Mouse (Mus musculus) lung, postnatal 25 days (tissue): ENCODE results near the gene Olfr684.

Experiments used
- DNase-seq: peaks from one replicate; pipeline ENCODE4 v3.0.0; 2022; ENCODE audit warnings: low spot score

The Olfr684 gene

DNA sequence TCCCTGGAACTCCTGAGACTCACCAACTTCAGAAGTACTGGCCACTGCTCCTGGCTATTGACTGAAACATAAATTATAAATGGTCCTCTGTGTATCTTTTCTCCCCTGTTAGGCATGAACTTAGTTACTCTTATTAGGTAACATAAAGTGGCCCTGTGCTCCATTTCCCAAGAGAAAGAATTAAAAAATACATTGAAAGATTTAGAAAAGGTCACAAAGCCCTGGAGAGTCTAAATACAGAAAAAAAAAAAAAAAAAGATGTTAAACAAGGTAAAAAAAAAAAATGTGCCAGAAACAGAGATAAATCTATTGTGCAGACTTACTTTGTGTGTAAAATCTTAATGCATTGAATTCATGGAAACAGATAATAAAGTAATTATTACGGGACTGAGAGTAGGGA, at the start of gene Olfr684:
Olfr684 (minus strand) TSS at position 101 of the 400 bp plus-strand sequence.
- no peak for DNase-seq

DNA sequence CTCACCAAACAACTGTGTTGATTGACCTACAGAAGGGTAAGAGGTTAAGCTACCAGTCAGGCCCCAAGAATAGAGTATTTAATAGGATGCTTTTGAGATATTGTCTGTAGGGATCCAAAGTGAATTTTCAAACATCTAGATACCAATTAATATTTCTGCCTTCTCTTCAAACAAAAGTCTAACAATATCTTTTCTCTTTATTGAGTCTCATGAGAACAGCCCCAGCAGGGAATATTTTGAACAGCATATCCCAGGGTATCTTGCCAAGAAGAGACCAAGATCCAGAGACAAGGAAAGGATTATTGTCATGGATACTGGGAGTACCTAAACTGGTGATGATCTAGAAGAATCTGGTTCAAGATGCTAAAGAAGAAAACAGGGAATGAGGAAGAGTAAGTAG, 43.9 kb upstream of the Olfr684 start, which contains the start of gene Olfr686:
Olfr686 (minus strand) TSS at position 101 of the 400 bp plus-strand sequence.
- DNase-seq = no peak

DNA sequence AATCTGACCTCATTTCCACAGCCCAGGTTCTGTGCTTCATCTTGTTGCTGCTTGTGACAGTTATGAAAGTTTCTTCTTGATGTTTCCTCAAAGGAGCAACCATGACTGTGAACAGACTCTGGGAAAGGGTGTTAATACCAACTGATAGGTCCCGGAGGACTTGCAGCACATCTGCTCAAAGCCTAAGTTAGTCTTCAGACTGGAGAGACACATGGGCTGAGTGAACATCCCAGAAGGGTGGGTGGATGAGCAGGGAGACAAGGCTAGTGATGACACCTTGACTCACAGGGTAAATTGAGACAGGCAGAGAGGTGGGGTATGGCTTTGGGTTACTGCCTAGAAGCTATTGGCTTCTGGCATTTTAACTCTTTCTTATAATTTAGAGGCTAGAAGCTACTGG, 22.5 kb upstream of the Olfr684 start, which contains the start of gene Olfr685:
Olfr685 (minus strand) TSS at position 101 of the 400 bp plus-strand sequence.
- DNase-seq = no peak

DNA sequence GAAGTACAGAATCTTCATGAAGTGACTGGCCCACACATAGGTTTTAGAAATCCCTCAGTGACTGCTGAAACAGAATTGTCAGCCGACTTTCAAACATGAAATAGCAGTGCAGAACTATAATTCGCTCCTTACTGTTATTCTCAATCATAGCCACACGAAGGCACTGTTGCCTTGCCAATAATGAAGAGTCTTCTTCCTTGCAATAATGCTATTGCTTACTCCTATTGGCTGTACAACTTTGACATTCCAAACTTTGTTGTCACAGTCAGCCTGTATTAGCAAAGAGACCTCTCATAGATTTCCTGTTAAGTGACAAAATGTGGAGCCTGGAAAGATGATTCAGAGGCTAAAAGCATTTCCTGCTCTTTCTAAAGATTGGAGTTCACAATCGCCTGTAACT, 7.3 kb upstream of the Olfr684 start:
- DNase-seq = no peak

DNA sequence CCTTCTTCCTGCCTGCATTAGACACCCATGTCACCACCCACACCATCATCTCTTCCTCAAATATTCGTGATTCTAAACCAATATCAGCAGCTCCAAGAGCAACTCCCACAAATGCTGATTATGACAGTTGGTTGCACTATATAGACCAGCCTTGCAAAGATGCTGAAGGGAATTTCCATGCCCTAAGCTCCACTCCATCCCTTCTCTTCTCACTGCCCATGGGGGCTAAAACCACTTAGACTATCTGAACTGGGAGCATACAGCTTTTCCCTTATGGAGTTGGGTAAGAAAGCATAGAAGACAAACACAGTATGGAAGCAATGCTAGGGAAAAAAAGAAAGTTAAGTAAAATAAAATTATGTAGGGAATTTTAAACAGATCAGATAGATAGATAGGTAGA, 16.5 kb downstream of the Olfr684 start, which contains the start of gene Olfr683:
Olfr683 (minus strand) TSS at position 101 of the 400 bp plus-strand sequence.
- no peak for DNase-seq

DNA sequence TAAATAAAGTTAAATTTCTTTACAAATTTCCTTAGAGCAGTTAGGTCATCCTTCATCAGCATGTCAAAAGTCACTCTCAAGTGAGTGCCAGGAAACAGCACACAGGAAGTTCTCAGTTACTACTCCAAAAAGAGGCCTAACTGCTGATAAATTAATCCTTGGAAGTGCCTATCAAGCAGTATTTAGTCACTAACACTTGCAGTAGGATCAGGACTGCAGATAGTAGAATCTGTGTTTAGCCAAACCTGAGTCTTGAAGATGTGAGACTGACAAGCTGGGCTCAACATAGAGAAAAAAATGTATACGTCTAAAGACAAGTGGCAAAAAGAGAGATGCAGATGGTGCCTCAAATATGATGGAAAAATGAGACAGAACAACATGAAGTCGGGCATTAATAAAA, 22.2 kb downstream of the Olfr684 start:
- DNase-seq = no peak

DNA sequence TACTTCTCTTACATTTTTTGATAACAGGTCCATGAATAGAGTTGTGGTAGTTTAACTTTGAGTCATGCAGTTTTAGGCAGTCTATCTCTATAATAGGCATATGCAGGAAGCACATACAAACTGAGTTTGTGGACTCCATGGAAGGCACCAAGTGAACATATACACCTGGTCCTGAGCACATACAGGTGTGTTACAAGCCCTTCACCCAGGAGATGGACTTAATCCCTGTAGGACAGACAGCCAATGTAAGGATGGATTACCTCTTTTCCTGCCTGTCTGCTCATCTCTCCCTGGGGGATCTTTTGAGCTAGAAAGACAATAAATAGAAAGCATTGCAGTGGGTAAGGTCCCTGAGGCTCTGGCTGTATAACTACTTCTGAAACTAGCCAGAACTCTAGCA, 46.9 kb downstream of the Olfr684 start, which contains the start of gene Olfr681:
Olfr681 (plus strand) TSS at position 301 of the 400 bp plus-strand sequence.
- DNase-seq = no peak
